Mouse (Mus musculus): Measurements from ENCODE around the gene Hoxc8.

DNA sequence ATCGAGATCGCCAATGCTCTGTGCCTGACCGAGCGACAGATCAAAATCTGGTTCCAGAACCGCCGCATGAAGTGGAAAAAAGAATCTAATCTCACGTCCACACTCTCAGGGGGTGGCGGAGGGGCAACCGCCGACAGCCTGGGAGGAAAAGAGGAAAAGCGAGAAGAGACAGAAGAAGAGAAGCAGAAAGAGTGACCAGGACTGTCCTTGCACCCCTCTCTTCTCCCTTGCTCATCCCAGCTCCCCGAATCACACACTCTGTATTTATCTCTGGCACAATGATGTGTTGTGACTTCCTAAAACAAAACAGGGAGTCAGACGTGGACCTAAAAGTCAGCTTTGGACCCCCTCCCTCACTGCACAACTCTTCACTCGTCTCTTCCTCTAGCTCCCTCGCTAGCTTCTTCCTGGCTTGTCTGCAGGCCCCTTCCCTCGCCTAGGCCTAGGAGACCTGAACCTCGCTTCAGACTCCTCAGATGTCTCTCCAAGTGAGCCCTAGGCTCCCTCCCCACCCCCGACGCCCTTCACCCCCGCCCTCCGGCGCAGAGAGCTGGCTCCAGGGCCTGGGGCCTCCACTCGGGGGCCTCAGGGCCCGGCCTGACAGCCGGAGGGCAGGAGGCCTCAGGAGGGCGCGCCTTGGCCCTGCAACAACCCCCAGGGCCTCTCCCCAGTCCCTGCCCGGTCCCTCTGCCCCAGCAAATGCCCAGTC is 20.6 kb downstream of the Hoxc8 start:
- no peak for TF ChIP-seq HCFC1 (IDR thresholded peaks at IDR 0.05; ENCODE audit: borderline replicate concordance, insufficient read depth, low read length)
- TF ChIP-seq CHD2 (IDR thresholded peaks at IDR 0.05; ENCODE audit: low read depth, low read length), result no peak
- no peak for TF ChIP-seq ZNF384 (IDR thresholded peaks at IDR 0.05; ENCODE audit: low read depth, low read length)
- TF ChIP-seq ZC3H11A (IDR thresholded peaks at IDR 0.05; ENCODE audit: borderline replicate concordance, low read depth, low read length), result no peak
